ENCODE assay signal across 18 mouse cellular contexts in genomic region chr15:6661951-6662350, GRCm38 (mm10).
"Had no signal": no experiment of that assay in that cellular context is flagged by ENCODE, and none has a peak within 500 bp of the region (broad histone marks: within the 10 kb centered on the region; RNA-seq: fewer than 3 reads in every experiment).

No protein-coding gene starts in this region.

- H3K36me3 ChIP-seq: midbrain, embryonic 10.5 days; midbrain, embryonic 12.5 days; midbrain, embryonic 15.5 days; neural tube, embryonic 13.5 days; neural tube, embryonic 15.5 days had no signal

- H3K27ac ChIP-seq: midbrain, embryonic 10.5 days; midbrain, embryonic 12.5 days; midbrain, embryonic 15.5 days; neural tube, embryonic 13.5 days; neural tube, embryonic 15.5 days had no signal

- H3K4me1 ChIP-seq: midbrain, embryonic 12.5 days; midbrain, embryonic 15.5 days; neural tube, embryonic 13.5 days; neural tube, embryonic 15.5 days had no signal

- H3K4me3 ChIP-seq: midbrain, embryonic 10.5 days; midbrain, embryonic 12.5 days; midbrain, embryonic 15.5 days; myocyte; neural tube, embryonic 13.5 days; neural tube, embryonic 15.5 days had no signal

- H3K9me3 ChIP-seq: midbrain, embryonic 10.5 days; midbrain, embryonic 12.5 days; midbrain, embryonic 15.5 days; neural tube, embryonic 13.5 days; neural tube, embryonic 15.5 days had no signal

- H3K4me2 ChIP-seq: lung, embryonic 14.5 days; midbrain, embryonic 12.5 days; midbrain, embryonic 15.5 days; neural tube, embryonic 13.5 days; neural tube, embryonic 15.5 days had no signal

- H3K9ac ChIP-seq: lung, embryonic 14.5 days; midbrain, embryonic 12.5 days; midbrain, embryonic 15.5 days; neural tube, embryonic 13.5 days; neural tube, embryonic 15.5 days had no signal

- ATAC-seq: midbrain, embryonic 15.5 days had no signal

- H3K27me3 ChIP-seq: midbrain, embryonic 12.5 days; midbrain, embryonic 15.5 days; neural tube, embryonic 13.5 days; neural tube, embryonic 15.5 days had no signal

- DNase-seq: lung, adult 18-20 months; lung, embryonic 14.5 days; lung, postnatal 10 days; lung, postnatal 4 days; retina, postnatal 1 day; right cerebral cortex, adult 18-20 months; right cerebral cortex, postnatal 25 days; right cerebral cortex, postnatal 4 days; spleen, adult 18-20 months; thymus, adult 18-20 months; thymus, postnatal 14 days; thymus, postnatal 36 days had no signal
